Mouse (Mus musculus) C2C12 (cell line): ENCODE results near the gene Wwox.

Experiments
- CEBPB ChIP-seq: IDR thresholded peaks from one replicate; pipeline ENCODE4 v1.6.1; 2011; ENCODE audit warnings: low read depth, mild to moderate bottlenecking, control low read depth, moderate library complexity
- CTCF ChIP-seq: IDR thresholded peaks from one replicate; pipeline ENCODE4 v1.5.1; 2011; ENCODE audit not compliant: control insufficient read depth, insufficient read depth, insufficient read length
- FOSL1 ChIP-seq: IDR thresholded peaks from one replicate; pipeline ENCODE4 v1.8.0; 2011; ENCODE audit warnings: mild to moderate bottlenecking, low read length; ENCODE audit not compliant: poor library complexity, insufficient read depth, severe bottlenecking
- MAX ChIP-seq: IDR thresholded peaks from one replicate; pipeline ENCODE4 v1.6.1; 2011; ENCODE audit warnings: mild to moderate bottlenecking, control low read depth
- MYOD1 ChIP-seq: IDR thresholded peaks from one replicate; pipeline ENCODE4 v1.6.1; 2011; ENCODE audit warnings: low read depth; ENCODE audit not compliant: control insufficient read depth, insufficient read length
- USF1 ChIP-seq: IDR thresholded peaks from one replicate; pipeline ENCODE4 v1.6.1; 2011; ENCODE audit warnings: low read depth, mild to moderate bottlenecking, control low read depth, moderate library complexity

GRCm38 (mm10) chr8:115397981-115398380 is 958.5 kb downstream of the Wwox start:
- no peak for TF ChIP-seq CTCF
- no peak for TF ChIP-seq USF1
- no peak for TF ChIP-seq MAX
- no peak for TF ChIP-seq CEBPB
- TF ChIP-seq FOSL1, result no peak
- TF ChIP-seq MYOD1, result no peak
